Mouse (Mus musculus) layer of hippocampus, adult 8-10 months (tissue): Measurements from ENCODE around the gene Ntrk3. TPM values are rescaled to one million over a fixed set of nuclear protein-coding genes. Genes with fewer than 3 reads are reported as not detected.
A peak's percentile ranks its signal among the peaks of the same experiment; 100 is the strongest.

Source experiments
- DNase-seq, 2 experiments: peaks; one replicate each; pipeline ENCODE4 v3.0.0; 2022; ENCODE audit warnings: low spot score in 2 of 2
- total RNA-seq, 4 experiments: library from RNA; stranded (reverse); gene quantifications; 2 replicates each; pipeline ENCODE4 v1.2.4; 2022

Gene Ntrk3
- total RNA-seq, 4 experiments from 2014 or later = 175 to 215 (median 192) TPM

DNA sequence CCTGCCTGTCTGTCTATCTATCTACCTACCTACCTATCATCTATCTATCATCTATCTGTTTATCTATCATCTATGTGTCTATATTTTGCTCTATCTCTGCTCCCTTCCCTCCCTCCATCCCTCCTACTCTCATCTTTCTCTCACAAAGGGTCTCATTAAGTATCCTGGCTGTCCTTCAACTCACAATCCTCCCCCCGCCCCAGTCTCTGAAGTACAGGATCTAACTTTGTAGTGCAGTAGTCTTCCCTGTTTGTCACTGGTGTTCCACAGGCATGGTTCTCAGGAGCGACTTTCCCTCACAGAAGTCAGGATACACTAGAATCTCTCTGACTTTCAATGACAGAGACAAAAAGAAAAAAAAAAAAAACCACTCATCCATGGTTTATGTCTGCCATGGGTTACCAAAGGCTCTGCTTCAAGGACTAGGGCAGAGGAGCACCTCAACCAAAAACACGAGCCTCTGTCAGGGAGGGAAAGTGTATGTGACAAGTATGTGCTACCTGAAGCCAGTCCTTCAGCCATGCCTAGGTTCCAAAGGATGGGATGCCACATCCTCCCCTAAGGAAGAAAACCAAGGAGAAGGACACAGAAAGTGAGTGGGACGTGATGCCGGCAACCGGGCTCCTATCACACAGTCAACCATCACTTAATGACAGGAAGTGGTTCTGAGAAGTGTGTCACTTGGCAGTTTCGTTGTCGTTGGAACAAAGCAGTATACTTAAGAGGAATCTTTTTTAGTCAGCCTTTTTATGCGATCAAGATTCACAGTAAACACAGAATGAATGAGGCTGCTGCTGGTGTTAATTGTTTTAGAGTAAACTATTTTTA is 16.6 kb downstream of the Ntrk3 start:
- DNase-seq = no peak

DNA sequence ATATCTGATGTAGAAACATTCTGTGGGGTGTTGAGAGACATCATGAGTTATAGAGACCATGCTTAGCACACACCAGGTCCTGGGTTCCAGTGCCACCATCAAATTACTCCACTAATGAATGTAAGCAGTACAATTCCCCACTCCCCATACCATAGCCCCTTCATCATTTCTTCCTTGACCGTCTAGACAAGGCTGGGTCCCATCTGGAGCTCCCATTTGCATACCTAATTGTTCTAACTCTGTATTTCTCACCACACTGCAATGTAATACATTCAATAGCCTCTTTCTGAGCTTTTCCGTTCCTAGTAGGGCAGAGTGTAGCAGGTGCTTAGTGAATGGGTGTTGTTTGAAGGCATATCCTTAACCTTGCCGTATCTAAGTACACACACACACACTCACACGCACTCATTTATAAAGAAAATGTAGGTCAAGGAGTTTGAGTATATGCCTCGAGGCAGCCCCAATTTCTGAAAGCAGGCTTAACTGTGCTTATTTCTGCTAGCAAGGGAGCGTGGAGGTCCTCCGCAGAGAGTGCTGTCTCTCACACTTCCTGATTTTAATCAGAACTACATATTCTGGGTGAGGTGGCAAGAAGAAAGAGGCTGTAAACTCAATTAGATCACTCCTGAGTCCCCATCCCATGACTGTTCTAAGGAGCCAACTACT is 17.9 kb downstream of the Ntrk3 start:
- no peak for DNase-seq

DNA sequence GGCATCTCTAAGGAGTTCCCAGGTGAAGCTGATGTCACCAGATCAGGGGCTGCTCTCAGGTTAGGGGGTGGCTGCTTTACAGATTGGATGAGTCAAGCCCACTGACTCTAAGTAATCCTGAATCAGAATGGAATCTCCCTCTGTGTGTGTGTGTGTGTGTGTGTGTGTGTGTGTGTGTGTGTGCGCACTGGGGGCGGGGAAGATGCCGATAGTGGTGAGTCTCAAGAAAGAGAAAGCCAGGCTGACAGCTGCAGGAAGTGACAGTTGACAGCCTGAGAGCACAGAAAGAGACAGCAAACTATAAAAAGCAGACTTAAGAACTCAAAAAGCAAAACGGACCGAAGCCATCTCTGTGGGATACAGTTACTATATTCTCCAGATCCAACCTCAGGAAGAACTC is 18.7 kb downstream of the Ntrk3 start:
- DNase-seq = no peak

DNA sequence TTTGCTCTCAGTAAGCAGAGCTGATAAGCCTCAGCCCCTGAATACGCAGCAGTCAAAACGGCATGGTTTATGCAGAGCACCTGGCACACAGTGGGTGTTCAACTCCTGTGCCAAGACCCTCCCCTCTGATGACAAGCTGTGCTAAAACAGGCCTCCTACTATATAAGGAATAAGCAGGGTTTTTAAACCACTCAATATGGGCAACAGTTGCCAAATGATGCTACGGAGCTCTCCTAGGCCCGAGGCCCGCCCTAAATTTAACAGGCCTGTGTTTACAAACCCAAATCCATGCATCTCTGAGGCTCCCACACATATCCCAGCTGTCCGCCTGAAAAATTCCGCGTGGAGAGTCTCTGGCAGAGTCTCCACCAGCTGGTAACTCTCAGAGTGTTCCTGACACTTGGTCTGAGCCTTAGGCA is 19.6 kb downstream of the Ntrk3 start:
- DNase-seq = peak; percentile 78 to 82

DNA sequence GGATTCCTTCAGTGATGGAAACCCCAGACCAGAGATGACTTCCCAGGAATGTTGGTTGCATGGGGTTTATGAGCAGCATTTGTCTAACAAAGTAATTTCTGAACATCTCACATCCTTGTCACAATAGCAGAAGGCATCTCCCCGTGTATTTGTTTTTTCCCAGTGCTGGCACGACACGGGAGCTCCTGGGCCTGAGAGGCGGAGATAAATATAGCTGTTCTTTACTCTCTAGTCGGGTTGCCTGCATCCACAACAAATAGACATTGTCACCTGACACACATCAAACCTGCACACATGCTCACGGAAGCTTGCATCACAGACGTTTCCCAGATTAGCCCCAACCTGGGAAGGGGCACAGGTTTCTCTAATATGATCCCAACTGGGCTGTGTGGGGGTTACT is 30.1 kb downstream of the Ntrk3 start:
- no peak for DNase-seq

DNA sequence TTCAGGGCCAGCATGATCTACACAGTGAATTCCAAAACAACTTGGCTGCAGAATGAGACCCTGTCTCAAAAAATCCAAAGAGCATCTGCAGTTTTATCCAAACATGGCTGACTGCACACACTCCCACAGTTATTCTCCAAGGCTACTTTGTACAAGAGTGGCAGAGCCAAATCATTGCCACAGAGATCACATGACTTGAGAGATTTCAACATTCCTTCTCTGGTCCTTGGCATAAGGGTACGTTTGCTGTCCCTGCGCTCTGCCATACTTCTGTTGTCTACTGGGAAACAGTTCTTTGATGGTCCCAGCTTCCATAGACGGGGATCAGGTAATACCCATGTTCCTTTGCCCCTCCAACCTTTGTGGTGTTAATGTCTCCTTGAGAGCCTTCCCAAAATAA is 30.7 kb downstream of the Ntrk3 start:
- DNase-seq = no peak

DNA sequence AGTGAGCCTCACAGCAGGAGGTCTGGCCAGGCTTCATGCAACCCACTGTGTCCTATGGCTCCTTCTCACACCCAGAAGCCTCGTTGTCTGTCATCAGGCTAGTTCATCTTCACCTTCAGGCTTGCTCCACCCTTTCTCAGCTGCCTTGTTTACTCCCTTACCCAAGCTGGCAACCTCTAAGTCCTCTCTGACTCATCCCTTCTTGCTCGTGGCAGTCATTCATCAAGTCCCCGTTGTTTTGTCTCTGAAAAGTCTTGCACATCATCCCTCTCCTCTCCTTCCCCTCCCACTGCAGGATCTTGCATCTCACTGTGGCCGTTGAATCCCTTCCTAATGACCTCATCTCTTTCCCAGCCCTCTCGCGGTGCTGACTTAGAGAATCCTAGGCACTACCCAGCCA is 35.1 kb downstream of the Ntrk3 start:
- no peak for DNase-seq

DNA sequence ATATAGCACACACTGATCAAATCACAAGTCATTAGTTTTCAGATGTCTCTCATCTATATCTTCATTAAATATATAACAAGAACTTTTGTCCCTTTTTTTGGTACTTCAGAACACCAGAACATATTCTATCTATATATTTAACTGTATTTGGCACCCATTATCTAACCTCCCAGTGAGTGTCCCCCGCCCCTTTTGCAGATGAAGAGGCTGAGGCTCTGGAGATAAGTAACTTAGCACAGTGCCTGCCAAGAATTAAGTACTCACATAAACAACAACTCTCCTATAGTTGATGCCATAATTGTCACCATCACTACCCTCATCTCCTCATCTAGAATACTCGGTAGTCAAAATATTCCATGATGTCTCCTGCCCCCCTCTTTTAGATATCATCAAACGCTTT is 42.6 kb downstream of the Ntrk3 start:
- no peak for DNase-seq

DNA sequence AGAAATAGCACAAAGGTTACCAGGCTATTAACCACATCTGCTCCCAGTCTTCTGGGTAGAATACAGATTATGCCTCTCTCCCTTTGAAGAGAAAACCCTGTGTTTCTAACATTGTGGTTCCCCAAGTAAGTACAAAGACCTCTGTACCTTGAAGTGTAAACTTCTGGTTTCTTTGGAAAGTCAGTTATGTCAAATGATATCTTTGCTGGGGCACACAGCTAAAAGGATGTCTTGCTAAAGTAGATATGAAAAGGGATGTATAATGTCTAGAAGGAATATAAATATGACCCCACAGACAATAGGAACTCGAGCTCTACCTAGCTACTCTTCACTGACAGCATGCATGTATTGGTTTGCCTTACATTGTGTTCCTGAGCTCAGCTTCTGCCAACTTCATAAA is 44.7 kb downstream of the Ntrk3 start:
- no peak for DNase-seq

DNA sequence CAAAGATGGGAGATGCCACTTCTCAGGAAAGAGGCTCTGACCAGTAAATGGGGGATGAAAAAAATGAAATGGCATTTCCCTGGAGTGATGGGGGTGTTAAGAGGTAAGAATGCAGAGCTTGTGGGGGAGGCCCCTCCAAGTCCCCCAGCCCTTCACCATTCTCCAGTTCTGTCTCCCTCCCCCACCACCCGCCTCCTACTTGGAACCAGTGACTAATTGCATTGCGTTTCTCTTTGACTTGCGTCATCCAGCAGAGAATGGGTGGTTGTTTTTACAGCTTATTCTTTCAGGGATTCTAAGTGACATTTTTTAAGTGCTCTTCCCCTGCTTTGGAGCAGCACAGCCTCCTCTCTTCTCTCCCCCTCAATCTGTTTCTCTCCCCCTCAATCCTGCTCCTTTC is 46.9 kb downstream of the Ntrk3 start:
- peak; percentile 28 to 30 for DNase-seq

DNA sequence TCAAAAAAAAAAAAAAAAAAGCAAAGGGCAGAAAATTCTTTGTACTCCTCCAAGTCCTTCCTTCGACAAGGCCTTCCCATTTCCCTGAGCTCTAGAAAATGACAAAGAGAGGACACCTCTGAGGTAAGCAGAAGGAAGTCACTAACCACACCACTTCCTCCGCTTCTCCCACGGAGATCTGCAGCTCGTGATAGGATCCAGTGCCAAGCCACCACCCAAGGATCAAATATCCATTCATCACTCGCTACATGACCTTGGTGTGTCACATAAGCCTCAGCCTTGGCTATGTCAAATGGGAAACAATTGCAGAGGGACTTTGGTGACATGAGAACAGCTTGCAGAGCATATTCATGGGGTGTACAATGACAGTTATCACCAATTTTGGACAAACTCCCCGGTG is 52.9 kb downstream of the Ntrk3 start:
- DNase-seq = no peak

DNA sequence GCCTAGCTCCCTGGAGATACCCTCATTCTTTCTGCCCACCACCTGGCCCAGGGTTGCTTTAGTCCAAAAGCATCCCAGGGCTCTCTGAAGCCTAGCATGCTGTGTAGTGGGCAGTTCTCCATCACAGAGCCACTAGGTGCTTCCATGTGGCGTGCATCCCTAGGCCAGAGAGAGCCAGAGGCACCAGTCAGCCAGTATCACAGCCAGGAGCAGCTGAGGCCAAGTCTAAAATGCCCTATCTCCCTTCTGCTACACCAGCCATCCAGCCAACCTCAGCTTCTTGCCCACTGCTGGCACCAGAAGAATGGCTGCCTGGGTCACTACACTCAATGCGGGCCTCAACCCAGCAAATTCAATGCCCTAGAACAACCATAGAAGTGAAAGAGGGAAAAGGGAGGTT is 56.9 kb downstream of the Ntrk3 start:
- DNase-seq = no peak

DNA sequence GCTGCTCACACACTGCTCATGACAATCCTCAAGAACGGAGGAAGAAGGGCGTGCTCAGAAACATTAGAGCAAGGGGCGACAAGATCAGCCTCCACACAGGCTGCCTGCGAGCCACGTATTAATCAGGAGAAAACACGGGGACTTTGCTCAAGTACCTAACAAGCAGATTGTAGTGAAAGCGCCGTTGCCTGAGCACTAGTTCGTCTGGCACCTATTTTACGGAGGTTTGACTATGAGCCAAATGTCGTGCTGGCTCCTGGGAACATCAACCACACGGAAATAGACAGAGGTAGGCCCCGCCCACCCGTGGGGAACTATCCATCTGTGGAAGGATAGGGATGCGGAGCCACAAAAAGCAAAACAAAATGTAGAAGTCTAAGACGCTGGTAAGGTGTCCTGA is 68.4 kb downstream of the Ntrk3 start:
- DNase-seq = peak; percentile 28 to 37

DNA sequence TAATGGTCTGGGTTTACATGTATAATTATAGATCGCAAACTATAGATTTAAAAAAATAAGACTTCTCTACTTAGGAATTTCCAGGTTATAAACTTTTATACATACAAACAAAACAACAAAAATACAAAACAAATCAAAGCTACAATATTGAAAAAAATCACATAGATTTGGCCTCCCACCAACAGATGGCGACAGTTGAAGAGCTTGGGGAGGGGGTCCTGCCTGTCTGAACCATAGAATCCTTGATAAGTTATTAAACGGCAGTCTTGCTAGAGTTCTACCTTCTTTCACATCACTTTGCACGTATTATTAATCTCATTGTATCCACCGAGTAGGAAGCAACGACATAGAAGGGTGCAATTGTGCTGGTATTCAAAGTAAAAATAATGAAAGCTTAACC is 68.9 kb downstream of the Ntrk3 start:
- no peak for DNase-seq

DNA sequence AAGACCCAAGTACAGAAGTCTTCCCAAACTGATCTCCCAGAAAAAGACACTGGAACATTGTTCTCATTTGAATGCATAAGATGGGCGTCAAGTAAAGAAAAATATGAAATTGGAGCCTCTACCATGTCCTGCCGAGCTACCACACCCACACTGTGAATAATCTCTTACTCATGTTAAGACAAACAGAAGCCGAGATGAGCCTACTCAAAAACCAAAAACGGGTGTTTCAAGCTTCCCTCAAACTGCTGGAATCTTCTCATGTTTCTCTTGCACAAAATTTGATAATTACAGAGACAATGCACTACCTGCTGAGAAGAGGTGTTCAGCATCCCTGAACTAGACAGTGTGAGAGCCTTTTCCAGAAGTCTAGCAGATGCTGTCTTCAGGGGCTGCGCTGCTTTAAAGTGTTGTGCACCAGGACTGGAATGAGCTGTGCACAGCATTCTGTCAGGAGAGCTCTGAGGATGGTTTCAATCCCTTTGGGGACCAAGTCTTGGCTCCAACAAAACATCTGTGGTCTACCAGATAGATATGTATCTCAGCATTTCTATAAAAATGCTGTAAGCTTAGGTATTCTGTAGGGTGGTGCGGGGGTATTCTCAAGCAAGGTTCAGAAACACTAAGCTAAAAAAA is 69.7 kb downstream of the Ntrk3 start:
- no peak for DNase-seq

DNA sequence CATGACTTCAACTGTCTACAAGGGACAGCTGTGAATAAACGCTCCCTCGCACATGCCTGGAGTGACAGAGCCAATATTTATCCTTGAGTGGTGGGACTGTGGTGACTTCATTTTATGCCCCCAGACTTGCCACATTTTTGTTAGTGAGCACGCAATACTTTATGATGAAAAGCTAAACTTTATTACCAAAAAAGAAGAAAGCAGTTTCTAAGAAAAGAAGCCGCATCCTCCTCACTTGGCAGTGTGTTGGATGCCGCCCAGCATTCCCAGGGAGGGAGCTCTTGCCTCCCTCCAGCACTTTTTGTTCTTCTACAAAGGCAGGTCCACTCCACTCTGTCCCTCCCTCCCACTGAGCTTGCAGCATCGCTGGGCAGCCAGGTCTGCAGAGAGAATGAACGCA is 77.0 kb downstream of the Ntrk3 start:
- DNase-seq = no peak

DNA sequence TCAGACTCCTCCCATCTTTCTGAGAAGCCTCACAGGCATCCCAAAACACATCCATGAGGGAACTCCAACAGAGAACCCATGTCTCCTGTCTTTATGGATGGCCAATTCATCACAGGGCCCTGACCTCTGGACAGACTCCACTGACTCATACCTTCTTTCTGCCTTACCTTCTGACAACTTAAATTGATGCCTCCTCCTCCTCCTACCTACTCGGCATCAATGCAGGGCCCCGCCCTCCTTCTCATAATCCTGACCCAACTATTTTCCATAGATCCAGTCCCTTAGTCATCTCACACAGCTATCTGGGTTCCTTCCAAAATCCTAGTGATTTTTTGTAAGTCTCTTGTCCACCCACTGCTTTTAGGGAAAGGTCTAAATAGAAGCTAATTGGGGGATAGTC is 78.0 kb downstream of the Ntrk3 start:
- DNase-seq = no peak

DNA sequence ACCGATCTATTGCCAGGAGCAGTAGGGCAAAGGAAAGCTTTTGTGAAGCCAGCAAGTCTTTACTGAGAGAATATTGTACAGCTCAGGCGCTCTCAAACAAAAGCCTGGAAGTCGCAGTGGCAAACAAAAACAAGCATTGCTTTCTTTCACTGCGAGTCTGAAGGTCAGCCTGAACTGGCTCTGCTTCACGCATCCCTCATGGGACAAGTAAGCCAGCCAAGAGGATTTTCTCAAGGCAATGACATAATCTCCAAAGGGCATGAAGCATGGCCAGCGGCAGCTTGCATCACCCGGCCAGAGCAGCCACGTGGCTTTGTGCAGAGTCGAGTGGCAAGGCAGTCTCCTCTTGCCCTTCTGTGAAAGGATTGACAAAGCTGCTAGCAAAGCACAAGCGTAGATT is 79.8 kb downstream of the Ntrk3 start:
- peak in 1 of 2 experiments; percentile 19 for DNase-seq

DNA sequence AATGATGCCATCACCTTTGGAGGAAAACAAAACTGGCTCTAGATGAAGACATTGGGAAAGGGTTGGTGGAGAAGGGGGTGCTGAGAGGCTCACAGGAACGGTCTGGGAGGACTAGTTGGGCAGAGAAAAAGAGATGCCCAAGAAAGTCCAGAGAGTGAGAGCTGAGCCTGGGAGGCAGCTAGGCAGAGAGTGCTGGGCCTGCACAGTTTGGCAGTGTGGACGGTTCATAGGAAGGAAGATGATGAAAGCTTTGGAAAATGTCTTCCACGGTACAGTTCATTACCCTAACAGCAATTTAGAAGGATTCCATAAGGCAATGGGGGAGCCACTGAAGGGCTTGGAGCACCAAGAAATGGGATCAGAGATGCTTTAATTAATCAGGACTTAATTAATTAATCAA is 81.6 kb downstream of the Ntrk3 start:
- DNase-seq = no peak

DNA sequence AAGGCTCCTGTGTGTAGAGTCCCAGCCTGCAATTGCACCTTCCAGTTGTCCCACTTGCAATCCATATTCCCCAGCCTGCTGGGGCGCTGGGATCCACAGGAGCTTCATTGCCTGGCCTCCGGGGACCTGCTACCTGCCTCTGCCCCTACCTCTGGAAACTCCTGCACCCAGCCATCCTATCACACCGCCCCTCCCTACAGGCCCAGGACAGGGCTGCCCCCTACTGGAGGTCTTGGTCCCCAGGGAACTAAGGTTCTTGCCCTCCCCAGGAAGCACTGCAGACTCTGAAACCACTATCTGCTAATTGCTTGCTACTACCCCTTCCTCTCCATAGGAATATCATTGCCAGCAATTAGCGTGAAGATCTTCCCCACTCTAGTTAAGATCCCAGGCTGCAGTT is 84.1 kb downstream of the Ntrk3 start:
- DNase-seq = no peak

DNA sequence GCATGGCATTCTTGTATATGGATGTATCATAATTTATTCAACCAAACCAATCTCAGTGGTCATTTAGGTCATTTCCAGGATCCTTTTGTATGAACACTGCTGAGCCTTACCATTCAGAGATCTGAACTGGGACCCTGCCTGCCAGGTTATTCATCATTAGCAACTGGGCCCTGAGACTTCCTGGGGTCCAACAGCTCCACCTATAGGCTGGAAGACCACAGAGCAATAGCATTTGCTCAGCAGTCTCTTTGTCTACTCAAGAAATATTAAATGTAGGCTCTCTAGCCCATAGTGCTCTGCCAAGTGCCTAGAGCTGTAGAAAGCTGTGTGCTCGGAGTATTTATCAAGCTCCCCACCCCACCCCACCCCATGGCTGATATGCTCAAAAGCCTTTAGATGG is 85.5 kb downstream of the Ntrk3 start:
- no peak for DNase-seq

DNA sequence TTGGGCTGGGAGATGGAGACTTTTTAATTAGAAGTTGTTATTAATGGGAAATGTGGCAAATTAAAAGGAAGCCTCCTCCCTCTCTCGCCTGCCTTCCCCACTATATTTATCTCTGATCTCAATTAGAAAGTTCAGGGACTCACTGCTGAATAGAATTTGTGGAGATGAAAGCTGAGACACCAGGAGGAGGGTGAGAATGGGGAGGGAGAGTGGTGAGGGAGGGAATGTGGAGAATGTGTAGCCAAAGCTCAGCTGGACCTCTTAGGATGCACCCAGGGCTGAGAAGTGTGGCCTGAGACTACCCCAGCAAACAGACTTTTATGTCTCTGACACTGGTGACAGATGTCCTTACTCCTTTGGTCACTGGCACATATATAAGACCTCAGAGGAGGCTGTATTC is 86.3 kb downstream of the Ntrk3 start:
- no peak for DNase-seq

DNA sequence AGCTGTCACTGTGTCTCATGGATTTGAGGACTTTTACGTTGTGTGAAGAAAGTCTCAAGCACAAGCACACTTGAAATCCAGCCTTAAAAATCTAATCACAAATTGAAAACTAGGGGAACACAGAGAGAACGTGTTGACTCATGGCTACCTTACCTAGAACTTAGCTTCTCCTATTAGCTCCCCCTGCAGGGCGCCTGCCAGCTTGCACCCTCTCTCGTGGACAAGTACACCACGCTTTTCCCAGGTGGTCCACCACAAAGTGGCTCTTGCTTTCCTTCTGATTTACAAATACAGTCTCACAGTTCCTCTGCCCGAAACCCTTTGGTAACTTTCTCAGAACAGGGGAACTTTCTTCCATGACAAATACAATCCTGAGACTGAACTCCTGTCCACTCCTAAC is 94.1 kb downstream of the Ntrk3 start:
- no peak for DNase-seq
